Mouse (Mus musculus): ENCODE results near the gene Lsm14a.
A peak's percentile ranks its signal among the peaks of the same experiment; 100 is the strongest.

Lsm14a gene

GRCm38 (mm10) chr7:34309186-34309764 lies 83.8 kb downstream of the Lsm14a start:
- peak; percentile 17 for DNase-seq

- DNase-seq: no peak
Observed at GRCm38 (mm10) chr7:34308586-34308985, 84.5 kb downstream of the Lsm14a start.

- peak; percentile 57 for DNase-seq
Observed at GRCm38 (mm10) chr7:34305454-34305853, 87.7 kb downstream of the Lsm14a start.

GRCm38 (mm10) chr7:34302651-34303050 lies 90.5 kb downstream of the Lsm14a start:
- no peak for DNase-seq

DNA sequence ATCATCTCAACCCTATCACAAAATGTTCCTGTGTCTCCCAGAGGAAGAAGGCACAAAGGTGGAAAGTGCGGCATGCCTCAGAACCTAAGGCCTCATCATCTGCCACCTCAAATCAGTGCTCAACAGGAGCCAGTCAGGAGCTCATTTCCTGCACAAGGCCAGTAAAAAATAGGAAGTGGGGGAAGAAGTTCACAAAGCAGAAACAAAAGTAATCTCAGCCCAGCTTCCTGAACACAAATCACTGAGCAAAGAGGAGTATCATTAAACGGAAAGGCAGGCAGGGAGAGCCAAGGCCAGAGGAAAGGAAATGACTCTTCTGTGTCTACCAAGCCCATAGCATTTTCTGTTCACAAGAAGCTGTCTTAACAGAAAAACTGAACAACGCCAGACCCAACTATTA lies 91.2 kb downstream of the Lsm14a start:
- DNase-seq: peak; percentile 38

- no peak for DNase-seq
Observed at GRCm38 (mm10) chr7:34298818-34299217, 94.3 kb downstream of the Lsm14a start.

GRCm38 (mm10) chr7:34296124-34296523 lies 97.0 kb downstream of the Lsm14a start:
- no peak for DNase-seq
